Mouse (Mus musculus) myocyte (in vitro differentiated cells): ENCODE measurements around the gene Slc39a10.

Experiments
- POLR2A ChIP-seq: IDR thresholded peaks from one replicate; pipeline ENCODE4 v1.6.1; 2011; ENCODE audit warnings: low read depth, mild to moderate bottlenecking, control low read depth, moderate library complexity; ENCODE audit not compliant: insufficient read length
- TCF12 ChIP-seq: IDR thresholded peaks from one replicate; pipeline ENCODE4 v1.6.1; 2011; ENCODE audit warnings: mild to moderate bottlenecking, control low read depth; ENCODE audit not compliant: poor library complexity, insufficient read depth, severe bottlenecking

GRCm38 (mm10) chr1:46887908-46888307 lies 4.7 kb downstream of the Slc39a10 start:
- TF ChIP-seq POLR2A (no peak), TCF12 (no peak)
